Mouse (Mus musculus) kidney, embryonic 14.5 days (tissue): ENCODE measurements around the gene Nmnat2. TPM values are rescaled to one million over a fixed set of nuclear protein-coding genes. Genes with fewer than 3 reads are reported as not detected.

Experiments
- ATAC-seq: fragments of 200-750 bp; cut with Nextera tagmentation; 2 replicates; pipeline ENCODE4 v1.8.0; 2017; ENCODE audit warnings: moderate number of reproducible peaks, mild to moderate bottlenecking, moderate TSS enrichment, moderate library complexity; ENCODE audit not compliant: low FRiP score, low TSS enrichment
- H3K27ac ChIP-seq: fragments of 300-500 bp; sonication (generic); 2 replicates; pipeline ENCODE4 v1.5.1; 2014; ENCODE audit warnings: low read depth, mild to moderate bottlenecking, low read length, moderate library complexity, mixed read lengths
- H3K27me3 ChIP-seq: fragments of 300-500 bp; sonication (generic); 2 replicates; pipeline ENCODE4 v1.6.1; 2014; ENCODE audit warnings: mild to moderate bottlenecking, low read length; ENCODE audit not compliant: control insufficient read depth, insufficient read depth
- H3K36me3 ChIP-seq: fragments of 300-500 bp; sonication (generic); 2 replicates; pipeline ENCODE4 v1.6.1; 2014; ENCODE audit warnings: low read length, mixed read lengths; ENCODE audit not compliant: control insufficient read depth, insufficient read depth
- H3K4me1 ChIP-seq: fragments of 300-500 bp; sonication (generic); 2 replicates; pipeline ENCODE4 v1.6.1; 2014; ENCODE audit warnings: low read length, mixed read lengths; ENCODE audit not compliant: control insufficient read depth, insufficient read depth
- H3K4me2 ChIP-seq: fragments of 300-500 bp; sonication (generic); replicated peaks from 2 replicates; pipeline ENCODE4 v1.6.1; 2014; ENCODE audit warnings: low read depth, mild to moderate bottlenecking, low read length
- H3K4me3 ChIP-seq: fragments of 300-500 bp; sonication (generic); 2 replicates; pipeline ENCODE4 v1.5.1; 2014; ENCODE audit warnings: mild to moderate bottlenecking, low read length
- H3K9ac ChIP-seq: fragments of 300-500 bp; sonication (generic); 2 replicates; pipeline ENCODE4 v1.6.1; 2014; ENCODE audit warnings: low read depth, mild to moderate bottlenecking, low read length, moderate library complexity
- H3K9me3 ChIP-seq: fragments of 300-500 bp; sonication (generic); 2 replicates; pipeline ENCODE4 v1.6.1; 2016; ENCODE audit warnings: low read length; ENCODE audit not compliant: control insufficient read depth
- WGBS: fragments of 180-500 bp; shearing (Covaris S2); extraction: QIAGEN DNeasy Blood & Tissue Kit; methylation state at CpG from one replicate; pipeline ENCODE4 v1.1.7; 2014; 5-methylcytosine and 5-hydroxymethylcytosine counted together
- polyA plus RNA-seq: library from polyadenylated mRNA; unstranded; fragments of >200 nt; fragmentation: Nextera tagmentation; extraction: Ambion mirVana; gene quantifications from 2 replicates; pipeline ENCODE4 v1.2.1, GENCODE M21; 2014

Nmnat2 gene
- polyA plus RNA-seq, 1 experiment from 2014 or later, result 0.79 TPM

DNA sequence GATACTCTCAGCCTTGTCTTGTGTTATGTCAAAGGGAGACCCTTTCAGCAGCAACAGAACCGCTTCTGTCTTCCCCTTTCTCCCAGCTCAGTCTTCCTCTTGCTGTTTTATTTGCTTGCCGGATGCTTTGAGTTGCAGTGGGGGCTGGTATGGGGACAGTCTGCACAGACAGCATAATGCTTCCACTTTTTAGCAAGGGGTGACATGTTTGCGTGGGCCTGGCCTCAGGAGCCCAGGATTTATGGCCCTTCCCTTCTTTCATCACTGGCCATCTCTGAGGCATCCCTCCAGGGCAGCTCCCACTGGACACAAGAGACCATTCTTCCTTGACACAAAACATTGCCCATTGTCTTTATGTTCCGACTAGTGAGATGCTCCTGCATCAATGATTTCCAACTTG is 18.2 kb downstream of the Nmnat2 start:
- H3K4me1 ChIP-seq, result peaks cover 4% of the 10 kb centered on the region; the same call in 1 of the 2 replicates
- H3K27ac ChIP-seq, result no peak overlapping the region
- H3K4me3 ChIP-seq, result no peak overlapping the region
- no peak overlapping the region for H3K4me2 ChIP-seq
- no peaks in the 10 kb centered on the region; the same call in 1 of the 2 replicates for H3K9me3 ChIP-seq
- H3K36me3 ChIP-seq, result no peaks in the 10 kb centered on the region
- no peak overlapping the region for H3K9ac ChIP-seq
- no peaks in the 10 kb centered on the region for H3K27me3 ChIP-seq
- WGBS, result 12% methylated on average over 4 of the region's 4 CpGs
- ATAC-seq, result 0 out of 2 replicates have a peak, but pooled peaks have one; percentile 28

DNA sequence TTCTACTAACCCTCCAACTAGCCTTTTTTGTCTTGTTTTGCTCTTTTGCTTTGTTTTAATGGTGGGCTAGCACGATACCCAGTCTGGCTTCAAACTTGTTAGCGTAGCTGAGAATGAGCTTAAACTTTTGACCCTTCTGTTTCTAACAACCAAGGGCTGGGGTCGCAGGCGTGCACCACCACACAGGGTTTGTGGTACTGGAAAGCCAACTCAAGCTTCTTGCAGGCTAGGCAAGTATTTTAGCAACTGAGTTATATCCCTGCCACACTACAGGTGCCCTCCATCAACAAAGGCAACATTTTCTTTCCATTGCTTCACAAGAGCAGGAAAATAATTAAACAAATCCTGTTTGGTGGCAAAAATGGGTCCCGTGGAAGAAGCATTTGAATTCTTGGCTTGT is 18.6 kb downstream of the Nmnat2 start:
- Histone ChIP-seq H3K4me2 (no peak overlapping the region), H3K4me1 (peaks cover 4% of the 10 kb centered on the region; the same call in 1 of the 2 replicates), H3K27ac (no peak overlapping the region), H3K4me3 (no peak overlapping the region), H3K27me3 (no peaks in the 10 kb centered on the region), H3K36me3 (no peaks in the 10 kb centered on the region), H3K9ac (no peak overlapping the region), H3K9me3 (no peaks in the 10 kb centered on the region; the same call in 1 of the 2 replicates)
- no peak for ATAC-seq
- 32% methylated on average over 5 of the region's 5 CpGs for WGBS

DNA sequence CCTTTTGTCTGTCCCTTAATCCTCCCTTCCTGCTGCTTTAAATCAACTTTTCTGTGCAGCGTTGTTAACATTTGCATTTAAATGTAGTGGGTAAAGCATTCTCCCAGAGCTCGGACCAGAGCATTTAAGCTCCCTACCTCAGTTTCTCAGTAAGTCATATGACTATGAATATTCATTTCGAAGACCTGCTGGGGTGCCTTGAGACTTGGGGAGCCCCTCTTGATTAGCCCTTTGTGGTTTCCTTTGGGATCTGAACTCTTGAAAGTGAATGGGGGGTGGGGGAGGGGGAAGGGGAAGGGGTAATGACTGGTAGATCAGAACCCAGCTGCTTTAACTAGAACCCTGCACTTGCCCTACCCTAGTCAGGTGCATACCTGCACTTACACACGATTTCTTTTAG is 19.1 kb downstream of the Nmnat2 start:
- no peak overlapping the region for H3K4me2 ChIP-seq
- no peaks in the 10 kb centered on the region; the same call in 1 of the 2 replicates for H3K9me3 ChIP-seq
- H3K27ac ChIP-seq, result no peak overlapping the region
- peaks cover 4% of the 10 kb centered on the region; the same call in 1 of the 2 replicates for H3K4me1 ChIP-seq
- no peak for ATAC-seq
- H3K27me3 ChIP-seq, result no peaks in the 10 kb centered on the region
- WGBS, result 34% methylated on average over 4 of the region's 4 CpGs
- no peaks in the 10 kb centered on the region for H3K36me3 ChIP-seq
- H3K9ac ChIP-seq, result no peak overlapping the region
- H3K4me3 ChIP-seq, result no peak overlapping the region

DNA sequence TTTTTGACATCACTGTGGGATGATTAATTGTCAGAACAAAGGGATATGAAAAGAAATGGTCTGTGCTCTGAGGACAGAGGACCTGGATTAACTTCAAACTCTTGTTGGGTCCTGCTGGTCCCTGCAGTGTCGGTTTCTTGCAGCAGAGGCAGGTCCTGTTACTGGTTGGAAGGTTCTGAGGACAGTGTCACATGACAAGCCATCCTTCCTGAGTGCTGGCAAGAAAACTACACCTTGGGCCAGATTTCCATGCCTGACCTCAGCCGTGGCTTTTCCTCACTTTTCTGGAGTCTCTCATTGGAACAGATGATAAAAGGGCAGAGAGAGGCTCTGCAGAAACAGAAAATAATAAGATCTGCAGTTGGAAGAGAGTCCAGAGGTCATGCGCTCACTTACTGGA is 20.4 kb downstream of the Nmnat2 start:
- Histone ChIP-seq H3K27ac (no peak overlapping the region), H3K9me3 (no peaks in the 10 kb centered on the region; the same call in 1 of the 2 replicates), H3K4me2 (no peak overlapping the region), H3K27me3 (no peaks in the 10 kb centered on the region), H3K4me1 (peaks cover 4% of the 10 kb centered on the region; the same call in 1 of the 2 replicates), H3K4me3 (no peak overlapping the region), H3K9ac (no peak overlapping the region), H3K36me3 (no peaks in the 10 kb centered on the region)
- 68% methylated on average over 3 of the region's 3 CpGs for WGBS
- no peak for ATAC-seq

DNA sequence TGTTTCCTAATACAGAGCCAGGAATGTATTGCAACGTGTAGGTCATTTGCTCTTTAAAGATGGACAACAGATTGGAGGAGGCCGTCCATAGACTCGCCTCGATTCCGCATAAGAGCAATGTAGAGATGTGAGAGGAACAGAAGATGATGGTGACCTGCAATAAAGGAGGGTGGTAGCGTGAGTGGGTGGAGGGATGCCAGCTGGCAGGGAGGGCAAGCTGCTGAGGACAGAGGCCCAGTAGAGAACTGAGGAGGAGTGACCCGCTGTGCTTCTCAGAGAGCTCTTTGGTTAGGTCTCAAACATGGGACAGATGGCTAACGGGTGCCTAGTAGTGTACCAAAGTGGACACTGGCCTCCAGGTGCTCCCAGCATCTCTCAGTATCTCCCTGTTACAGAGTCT is 23.9 kb downstream of the Nmnat2 start:
- Histone ChIP-seq H3K4me2 (no peak overlapping the region), H3K4me1 (no peaks in the 10 kb centered on the region), H3K36me3 (no peaks in the 10 kb centered on the region), H3K9me3 (no peaks in the 10 kb centered on the region), H3K27ac (no peak overlapping the region), H3K9ac (no peak overlapping the region), H3K27me3 (no peaks in the 10 kb centered on the region), H3K4me3 (no peak overlapping the region)
- no peak for ATAC-seq
- 90% methylated on average over 8 of the region's 8 CpGs for WGBS

DNA sequence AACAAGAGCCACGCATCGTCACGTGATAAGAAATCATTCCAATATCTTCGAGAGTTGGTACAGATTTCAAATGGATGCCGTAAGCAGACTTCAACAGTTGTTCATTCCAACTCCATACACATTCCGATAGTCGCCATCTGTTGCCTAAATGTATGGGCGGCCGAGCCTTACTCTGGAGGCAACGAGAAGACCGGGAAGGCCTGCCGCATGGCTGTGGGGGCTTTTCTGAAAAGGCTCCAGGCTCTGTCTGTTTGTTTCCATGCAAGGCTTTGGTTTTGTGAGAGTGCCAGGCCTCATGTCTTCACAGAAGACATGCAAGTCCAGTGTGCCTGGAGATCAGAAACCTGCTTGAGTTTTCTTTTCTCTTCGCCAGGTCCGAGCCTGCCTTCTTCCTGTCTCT is 28.6 kb downstream of the Nmnat2 start:
- Histone ChIP-seq H3K4me1 (no peaks in the 10 kb centered on the region), H3K9me3 (no peaks in the 10 kb centered on the region), H3K27ac (no peak overlapping the region), H3K4me2 (no peak overlapping the region), H3K36me3 (no peaks in the 10 kb centered on the region), H3K9ac (no peak overlapping the region), H3K27me3 (no peaks in the 10 kb centered on the region), H3K4me3 (no peak overlapping the region)
- WGBS, result 94% methylated on average over 14 of the region's 14 CpGs
- ATAC-seq, result no peak

DNA sequence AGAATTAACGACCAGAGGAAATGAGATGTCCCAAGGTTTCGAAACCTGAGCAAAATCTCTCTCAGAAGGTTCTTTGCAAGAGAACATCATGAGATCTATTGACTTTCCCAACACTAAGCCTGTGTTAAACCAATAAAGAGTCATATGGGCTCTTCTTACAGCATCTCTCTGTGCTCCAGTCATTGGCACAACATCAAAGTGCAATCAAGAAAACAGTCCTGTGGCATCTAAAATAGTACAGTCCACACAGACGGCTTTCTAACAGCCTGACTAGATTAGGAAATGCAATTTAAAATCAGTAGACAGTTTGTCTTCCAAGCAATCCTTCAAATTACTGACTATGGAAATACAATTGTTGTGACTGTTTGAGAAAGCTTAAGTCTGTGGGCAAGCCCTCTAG is 32.2 kb downstream of the Nmnat2 start:
- Histone ChIP-seq H3K27me3 (no peaks in the 10 kb centered on the region), H3K4me3 (no peak overlapping the region), H3K36me3 (no peaks in the 10 kb centered on the region), H3K4me1 (no peaks in the 10 kb centered on the region), H3K9ac (no peak overlapping the region), H3K9me3 (no peaks in the 10 kb centered on the region), H3K27ac (no peak overlapping the region), H3K4me2 (no peak overlapping the region)
- no peak for ATAC-seq
- 66% methylated on average over 3 of the region's 3 CpGs for WGBS

DNA sequence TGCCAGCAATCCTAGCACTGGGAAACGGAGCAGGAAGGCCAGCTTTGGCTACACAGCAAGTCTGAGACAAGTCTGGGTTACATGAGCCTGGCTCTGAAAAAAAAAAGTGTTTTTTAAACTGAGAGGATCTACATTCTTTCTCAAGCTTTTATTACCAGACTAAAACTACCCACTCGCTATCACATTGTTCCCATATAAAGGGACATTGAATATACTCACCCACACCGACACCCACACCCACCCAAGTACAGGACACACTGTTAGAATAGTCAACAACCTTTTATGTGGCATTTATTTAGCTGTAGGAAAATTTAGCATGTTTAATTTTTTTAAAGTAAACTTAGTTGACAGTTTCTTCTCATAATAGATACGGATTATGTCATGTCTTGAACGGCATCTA is 35.3 kb downstream of the Nmnat2 start:
- Histone ChIP-seq H3K4me3 (no peak overlapping the region), H3K4me1 (no peaks in the 10 kb centered on the region), H3K36me3 (no peaks in the 10 kb centered on the region), H3K27ac (no peak overlapping the region), H3K9me3 (no peaks in the 10 kb centered on the region), H3K4me2 (no peak overlapping the region), H3K9ac (no peak overlapping the region), H3K27me3 (no peaks in the 10 kb centered on the region)
- WGBS, result 92% methylated on average over 5 of the region's 5 CpGs
- ATAC-seq, result no peak

DNA sequence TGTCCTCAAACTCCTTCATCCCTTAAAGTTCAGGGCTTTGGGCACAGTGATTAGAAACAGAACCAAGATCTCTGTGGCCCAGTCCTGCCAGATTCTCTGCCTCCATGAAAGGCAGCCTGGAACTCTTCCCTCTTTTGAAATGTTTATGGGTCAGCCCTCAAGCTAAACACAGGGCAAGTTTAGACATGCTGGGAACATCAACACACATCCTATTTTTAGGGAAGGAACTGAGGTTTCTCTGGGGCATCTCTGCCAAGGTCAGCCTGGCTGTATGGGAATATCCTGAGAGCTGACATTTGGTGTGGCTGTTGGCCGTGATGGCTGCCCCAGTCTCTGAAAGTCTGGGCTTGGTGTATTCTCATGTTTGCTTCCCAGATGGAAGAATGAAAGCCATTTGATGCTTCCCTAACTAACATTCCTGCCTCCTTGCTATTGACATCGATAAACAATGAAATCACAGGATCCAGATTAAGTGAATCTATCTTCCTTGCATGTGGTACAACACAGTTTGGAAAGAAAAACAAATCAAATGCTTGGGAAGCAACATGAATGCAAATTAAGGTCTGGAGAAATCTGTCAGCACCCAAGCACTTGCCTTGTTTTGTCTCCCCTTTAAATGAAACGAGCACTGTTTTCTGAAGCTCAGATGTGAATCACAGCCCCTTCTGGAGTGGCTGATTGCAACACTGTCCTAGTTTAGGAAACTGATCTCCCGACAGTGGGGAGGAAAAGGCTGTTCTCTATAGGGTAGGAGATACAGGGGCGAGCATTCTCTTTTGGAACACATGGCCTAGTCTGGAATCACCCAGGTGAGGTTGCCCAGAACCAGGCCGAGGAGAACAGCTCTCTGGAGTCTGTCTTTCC is 37.7 kb downstream of the Nmnat2 start:
- H3K36me3 ChIP-seq, result no peaks in the 10 kb centered on the region
- H3K9me3 ChIP-seq, result no peaks in the 10 kb centered on the region
- no peak overlapping the region for H3K27ac ChIP-seq
- H3K9ac ChIP-seq, result no peak overlapping the region
- no peak overlapping the region for H3K4me3 ChIP-seq
- no peak overlapping the region for H3K4me2 ChIP-seq
- no peaks in the 10 kb centered on the region for H3K27me3 ChIP-seq
- 66% methylated on average over 6 of the region's 6 CpGs for WGBS
- no peak for ATAC-seq
- no peaks in the 10 kb centered on the region for H3K4me1 ChIP-seq
